Mouse (Mus musculus): ENCODE measurements around the gene Myo16.

DNA sequence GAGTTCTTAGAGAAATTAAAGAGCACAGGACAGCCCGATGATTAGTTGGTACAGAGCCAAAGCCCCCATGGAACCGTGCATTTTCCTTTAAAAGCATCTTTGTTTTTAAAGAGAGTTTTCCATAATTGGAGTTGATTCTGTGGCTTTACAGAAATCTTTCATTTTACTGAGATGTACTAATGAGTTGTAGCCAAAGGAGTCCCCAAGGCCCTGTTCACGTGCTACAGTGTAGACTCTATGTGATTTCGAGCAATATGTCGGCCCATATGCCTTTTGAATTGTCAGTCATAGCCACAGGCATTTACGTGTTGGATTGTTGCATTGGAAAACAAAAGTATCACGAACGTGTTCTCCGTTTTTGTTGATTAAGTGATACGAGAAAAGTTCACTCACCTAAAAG lies 325.3 kb downstream of the Myo16 start:
- TF ChIP-seq GATA1 (IDR thresholded peaks at IDR 0.05; ENCODE audit: borderline replicate concordance, low read length) (no peak), FLI1 (IDR thresholded peaks at IDR 0.05; ENCODE audit: low read length) (no peak)

All from megakaryocyte, embryonic 14.5 days (primary cell).